Mouse (Mus musculus): Measurements from ENCODE around the gene Ikzf4.

GRCm38 (mm10) chr10:128659490-128659889 is 13.7 kb upstream of the Ikzf4 start:
- no peak for TF ChIP-seq CTCF (IDR thresholded peaks at IDR 0.05; ENCODE audit: insufficient read depth, low read length)
- TF ChIP-seq POLR2A (IDR thresholded peaks at IDR 0.05; ENCODE audit: borderline replicate concordance, extremely low read depth, low read depth, low read length) = no peak
